Mouse (Mus musculus): ENCODE measurements around the gene Slc16a6. TPM values are rescaled to one million over a fixed set of nuclear protein-coding genes. Genes with fewer than 3 reads are reported as not detected.

Slc16a6 gene
- total and polyA plus RNA-seq, 2 experiments from 2014 or later = 8.2 to 11.9 TPM

GRCm38 (mm10) chr11:109512995-109513675 is 39.7 kb upstream of the Slc16a6 start:
- no peak overlapping the region for H3K4me2 ChIP-seq (ENCODE audit: low read depth, low read length)
- no peak for DNase-seq (ENCODE audit: low spot score)
- no peaks in the 10 kb centered on the region for H3K36me3 ChIP-seq (replicated peaks; ENCODE audit: control insufficient read depth, insufficient read depth, low read length)
- H3K9ac ChIP-seq (replicated peaks; ENCODE audit: low read depth, low read length) = no peak overlapping the region
- H3K27me3 ChIP-seq (ENCODE audit: control insufficient read depth, insufficient read depth, low read length) = no peaks in the 10 kb centered on the region
- H3K4me1 ChIP-seq (ENCODE audit: control insufficient read depth, insufficient read depth) = no peaks in the 10 kb centered on the region
- H3K9me3 ChIP-seq (replicated peaks; ENCODE audit: control insufficient read depth, low read length) = peaks cover 7% of the 10 kb centered on the region; the same call in 1 of the 2 replicates
- no peak for ATAC-seq (ENCODE audit: insufficient read depth, low read depth)
- 78% methylated on average over 16 of the region's 16 CpGs for WGBS
- no peak for TF ChIP-seq EP300 (IDR thresholded peaks at IDR 0.05; ENCODE audit: low read depth)
- no peak for TF ChIP-seq CTCF (IDR thresholded peaks at IDR 0.05; ENCODE audit: low read depth)
- no peak overlapping the region for H3K4me3 ChIP-seq (ENCODE audit: low read depth, low read length)
- H3K27ac ChIP-seq (ENCODE audit: low read depth) = no peak overlapping the region

- TF ChIP-seq CTCF (IDR thresholded peaks at IDR 0.05; ENCODE audit: low read depth) = no peak
- TF ChIP-seq EP300 (IDR thresholded peaks at IDR 0.05; ENCODE audit: low read depth) = no peak
- no peaks in the 10 kb centered on the region for H3K27me3 ChIP-seq (ENCODE audit: control insufficient read depth, insufficient read depth, low read length)
- peaks cover 7% of the 10 kb centered on the region; the same call in 1 of the 2 replicates for H3K9me3 ChIP-seq (replicated peaks; ENCODE audit: control insufficient read depth, low read length)
- no peak overlapping the region for H3K4me2 ChIP-seq (ENCODE audit: low read depth, low read length)
- 54% methylated on average over 3 of the region's 3 CpGs for WGBS
- H3K27ac ChIP-seq (ENCODE audit: low read depth) = no peak overlapping the region
- H3K36me3 ChIP-seq (replicated peaks; ENCODE audit: control insufficient read depth, insufficient read depth, low read length) = no peaks in the 10 kb centered on the region
- no peak for DNase-seq (ENCODE audit: low spot score)
- no peak overlapping the region for H3K9ac ChIP-seq (replicated peaks; ENCODE audit: low read depth, low read length)
- no peak overlapping the region for H3K4me3 ChIP-seq (ENCODE audit: low read depth, low read length)
- H3K4me1 ChIP-seq (ENCODE audit: control insufficient read depth, insufficient read depth) = 0 out of 2 replicates have a peak, but pooled peaks cover 4% of the 10 kb centered on the region
- no peak for ATAC-seq (ENCODE audit: insufficient read depth, low read depth)
Observed at GRCm38 (mm10) chr11:109507068-109507467, 33.7 kb upstream of the Slc16a6 start.

GRCm38 (mm10) chr11:109505823-109506222 is 32.4 kb upstream of the Slc16a6 start:
- Histone ChIP-seq H3K4me2 (ENCODE audit: low read depth, low read length) (no peak overlapping the region), H3K4me3 (ENCODE audit: low read depth, low read length) (no peak overlapping the region), H3K27me3 (ENCODE audit: control insufficient read depth, insufficient read depth, low read length) (no peaks in the 10 kb centered on the region), H3K4me1 (ENCODE audit: control insufficient read depth, insufficient read depth) (0 out of 2 replicates have a peak, but pooled peaks cover 4% of the 10 kb centered on the region), H3K27ac (ENCODE audit: low read depth) (no peak overlapping the region), H3K9me3 (replicated peaks; ENCODE audit: control insufficient read depth, low read length) (no peaks in the 10 kb centered on the region), H3K9ac (replicated peaks; ENCODE audit: low read depth, low read length) (no peak overlapping the region), H3K36me3 (replicated peaks; ENCODE audit: control insufficient read depth, insufficient read depth, low read length) (no peaks in the 10 kb centered on the region)
- TF ChIP-seq EP300 (IDR thresholded peaks at IDR 0.05; ENCODE audit: low read depth) (no peak), CTCF (IDR thresholded peaks at IDR 0.05; ENCODE audit: low read depth) (no peak)
- ATAC-seq (ENCODE audit: insufficient read depth, low read depth) (no peak), DNase-seq (ENCODE audit: low spot score) (no peak)
- 92% methylated on average over 4 of the region's 4 CpGs for WGBS

GRCm38 (mm10) chr11:109504977-109505376 is 31.6 kb upstream of the Slc16a6 start:
- Histone ChIP-seq H3K36me3 (replicated peaks; ENCODE audit: control insufficient read depth, insufficient read depth, low read length) (no peaks in the 10 kb centered on the region), H3K4me3 (ENCODE audit: low read depth, low read length) (no peak overlapping the region), H3K4me2 (ENCODE audit: low read depth, low read length) (no peak overlapping the region), H3K4me1 (ENCODE audit: control insufficient read depth, insufficient read depth) (0 out of 2 replicates have a peak, but pooled peaks cover 4% of the 10 kb centered on the region), H3K9ac (replicated peaks; ENCODE audit: low read depth, low read length) (no peak overlapping the region), H3K27ac (ENCODE audit: low read depth) (no peak overlapping the region), H3K27me3 (ENCODE audit: control insufficient read depth, insufficient read depth, low read length) (no peaks in the 10 kb centered on the region), H3K9me3 (replicated peaks; ENCODE audit: control insufficient read depth, low read length) (no peaks in the 10 kb centered on the region)
- DNase-seq (ENCODE audit: low spot score) (peak; percentile 26), ATAC-seq (ENCODE audit: insufficient read depth, low read depth) (no peak)
- WGBS = 26% methylated on average over 9 of the region's 9 CpGs
- TF ChIP-seq EP300 (IDR thresholded peaks at IDR 0.05; ENCODE audit: low read depth) (no peak), CTCF (IDR thresholded peaks at IDR 0.05; ENCODE audit: low read depth) (no peak)

GRCm38 (mm10) chr11:109500206-109500605 is 26.8 kb upstream of the Slc16a6 start:
- DNase-seq (ENCODE audit: low spot score) (no peak), ATAC-seq (ENCODE audit: insufficient read depth, low read depth) (no peak)

More at GRCm38 (mm10) chr11:109500206-109500605, 26.8 kb upstream of the Slc16a6 start:
- H3K4me1 ChIP-seq (ENCODE audit: control insufficient read depth, insufficient read depth) = peaks cover 15% of the 10 kb centered on the region
- no peak overlapping the region for H3K4me3 ChIP-seq (ENCODE audit: low read depth, low read length)
- H3K36me3 ChIP-seq (replicated peaks; ENCODE audit: control insufficient read depth, insufficient read depth, low read length) = no peaks in the 10 kb centered on the region
- TF ChIP-seq CTCF (IDR thresholded peaks at IDR 0.05; ENCODE audit: low read depth) = no peak
- TF ChIP-seq EP300 (IDR thresholded peaks at IDR 0.05; ENCODE audit: low read depth) = no peak
- H3K9ac ChIP-seq (replicated peaks; ENCODE audit: low read depth, low read length) = no peak overlapping the region
- H3K27ac ChIP-seq (ENCODE audit: low read depth) = no peak overlapping the region
- no peaks in the 10 kb centered on the region for H3K27me3 ChIP-seq (ENCODE audit: control insufficient read depth, insufficient read depth, low read length)
- no peaks in the 10 kb centered on the region for H3K9me3 ChIP-seq (replicated peaks; ENCODE audit: control insufficient read depth, low read length)
- H3K4me2 ChIP-seq (ENCODE audit: low read depth, low read length) = no peak overlapping the region
- WGBS = 49% methylated on average over 5 of the region's 5 CpGs
